ENCODE assay signal across 9 mouse cellular contexts in genomic region chr3:121550370-121550769, GRCm38 (mm10). TPM values are rescaled to one million over a fixed set of nuclear protein-coding genes. Genes with fewer than 3 reads are reported as not detected.
DNase-seq lines count a peak whose midpoint lies in the region; ATAC-seq and TF ChIP-seq lines count a peak whose summit lies in the region.
"Had no signal": no experiment of that assay in that cellular context is flagged by ENCODE, and none has a peak within 500 bp of the region (broad histone marks: within the 10 kb centered on the region; RNA-seq: fewer than 3 reads in every experiment).

No protein-coding gene starts in this region.

- H3K9me3 ChIP-seq in lung, embryonic 14.5 days (ENCODE audit: low read depth, low read length): no peaks in the 10 kb centered on the region

- H3K79me2 ChIP-seq in C2C12 (ENCODE audit: control insufficient read depth, insufficient read depth): no peaks in the 10 kb centered on the region

- 0% methylated on average over 1 of the region's 1 CpGs for WGBS in lung, embryonic 14.5 days

- no peaks in the 10 kb centered on the region for H3K27me3 ChIP-seq in C2C12 (ENCODE audit: control insufficient read depth, insufficient read depth, insufficient read length)
- H3K27me3 ChIP-seq in lung, embryonic 14.5 days (ENCODE audit: insufficient read depth, low read length): no peaks in the 10 kb centered on the region

- TF ChIP-seq CTCF in C2C12 (IDR thresholded peaks at IDR 0.05; ENCODE audit: control insufficient read depth, insufficient read depth, insufficient read length): peak; percentile 33
- TF ChIP-seq CTCF in lung, embryonic 14.5 days (IDR thresholded peaks at IDR 0.05; ENCODE audit: low read depth): peak; percentile 83

- H3K36me3 ChIP-seq in C2C12 (ENCODE audit: control insufficient read depth, insufficient read depth): no peaks in the 10 kb centered on the region
- H3K36me3 ChIP-seq in lung, embryonic 14.5 days (ENCODE audit: insufficient read depth): no peaks in the 10 kb centered on the region

- ATAC-seq in lung, embryonic 14.5 days (ENCODE audit: insufficient read depth): no peak
- no peak for ATAC-seq in erythroblast, adult 5-6 weeks (replicated peaks; ENCODE audit: low FRiP score, poor library complexity, severe bottlenecking)

- 0 out of 2 replicates have a peak, but pooled peaks cover 6% of the 10 kb centered on the region for H3K4me1 ChIP-seq in lung, embryonic 14.5 days (ENCODE audit: insufficient read depth)

- H3K4me3 ChIP-seq in C2C12 (ENCODE audit: insufficient read depth, poor library complexity, severe bottlenecking): no peak overlapping the region
- no peak overlapping the region for H3K4me3 ChIP-seq in lung, embryonic 14.5 days (ENCODE audit: low read depth, low read length)

- peak; percentile 33 for DNase-seq in adrenal gland, adult 2 months
- DNase-seq in adrenal gland, adult 8-10 months: no peak
- peak; percentile 56 for DNase-seq in kidney, adult 9 months
- no peak for DNase-seq in kidney, adult 11 months
- DNase-seq in embryo, embryonic 9.5 days (ENCODE audit: extremely low spot score): peak; percentile 65
- DNase-seq in lung, embryonic 14.5 days: peak; percentile 91

- no peak overlapping the region for H3K9ac ChIP-seq in lung, embryonic 14.5 days

- H3K79me3 ChIP-seq in C2C12 (ENCODE audit: low read depth): no peaks in the 10 kb centered on the region

- H3K27ac ChIP-seq in lung, embryonic 14.5 days (ENCODE audit: low read depth): no peak overlapping the region

- no peak overlapping the region for H3K4me2 ChIP-seq in lung, embryonic 14.5 days

- no peak overlapping the region for H3ac ChIP-seq in C2C12 (ENCODE audit: control insufficient read depth, insufficient read length, low read depth)

TF ChIP-seq in C2C12, 6 proteins besides CTCF, POLR2A, EP300 and RAD21:
- TF ChIP-seq FOSL1 (IDR thresholded peaks at IDR 0.05; ENCODE audit: insufficient read depth, low read length, poor library complexity, severe bottlenecking) (no peak), USF1 (IDR thresholded peaks at IDR 0.05; ENCODE audit: low read depth) (no peak), MYOD1 (IDR thresholded peaks at IDR 0.05; ENCODE audit: control insufficient read depth, insufficient read length, low read depth) (no peak), MAX (IDR thresholded peaks at IDR 0.05) (no peak), CEBPB (IDR thresholded peaks at IDR 0.05; ENCODE audit: low read depth) (no peak), MYOG (IDR thresholded peaks at IDR 0.05; ENCODE audit: control insufficient read depth, extremely low read depth, insufficient read length) (no peak)

RNA-seq across cellular contexts. Expression of gene Slc44a3, which starts 18.2 kb away (rescaled TPM):
- total RNA-seq in adrenal gland, adult 2 months (2021): 10 to 100 TPM; 17.4 to 27.9 TPM
- 6.1 and 8.9 TPM in 2 replicates for polyA plus RNA-seq in adrenal gland, adult 2 months (2012; rRNA removed)
- 10 to 100 TPM; 23.9 to 28.2 (median 25.3) TPM for total RNA-seq in adrenal gland, adult 8-10 months (2022)
- 0.20 TPM for polyA plus RNA-seq in C2C12 (2012; fragmentation: generic; extraction: Trizol)
- polyA plus RNA-seq in lung, embryonic 14.5 days (2014; fragmentation: Nextera tagmentation; extraction: Ambion mirVana): 12.0 and 12.2 TPM in 2 replicates
- not detected in 2 replicates for total RNA-seq in erythroblast, adult 5-6 weeks (2015; ENCODE audit: low replicate concordance)
- total RNA-seq in erythroblast, adult 5-6 weeks (2017; ENCODE audit: low replicate concordance): not detected in 2 replicates
- total RNA-seq: left cerebral cortex, postnatal 25 days had no signal

Comparison
In these comparisons a context has a peak if more than half of its experiments do, and no peak if none do; other contexts are left out.
1. DNase-seq: peak in adrenal gland, adult 2 months (single experiment), kidney, adult 9 months (single experiment), embryo, embryonic 9.5 days (single experiment) and lung, embryonic 14.5 days (single experiment); none in adrenal gland, adult 8-10 months (single experiment) and kidney, adult 11 months (single experiment).
2. RNA of gene Slc44a3, which starts 18.2 kb away (total RNA-seq): 17.4 to 27.9 TPM in adrenal gland, adult 2 months and 23.9 to 28.2 TPM in adrenal gland, adult 8-10 months; not detected in erythroblast, adult 5-6 weeks; every median in the first group is over 10 times any median in the second.